10 mouse cellular contexts compared by ENCODE assay signal in genomic region chr2:106547117-106547516, GRCm38 (mm10).
DNase-seq lines count a peak whose midpoint lies in the region; ATAC-seq lines count a peak whose summit lies in the region.
"Had no signal": no experiment of that assay in that cellular context is flagged by ENCODE, and none has a peak within 500 bp of the region (broad histone marks: within the 10 kb centered on the region; RNA-seq: fewer than 3 reads in every experiment).

No protein-coding gene starts in this region.

- no peaks in the 10 kb centered on the region for H3K36me3 ChIP-seq in hindbrain, embryonic 16.5 days (ENCODE audit: control insufficient read depth, insufficient read depth, low read length)
- H3K36me3 ChIP-seq: limb, embryonic 12.5 days had no signal

- H3K4me2 ChIP-seq in hindbrain, embryonic 16.5 days (ENCODE audit: low read length) = no peak overlapping the region
- H3K4me2 ChIP-seq: hindbrain, embryonic 14.5 days; limb, embryonic 12.5 days had no signal

- no peak for ATAC-seq in hindbrain, embryonic 16.5 days

- WGBS in hindbrain, embryonic 16.5 days = 79% methylated on average over 4 of the region's 4 CpGs

- H3K9me3 ChIP-seq in hindbrain, embryonic 16.5 days (ENCODE audit: control insufficient read depth, low read length) = no peaks in the 10 kb centered on the region
- H3K9me3 ChIP-seq: limb, embryonic 12.5 days had no signal

- H3K27me3 ChIP-seq in hindbrain, embryonic 16.5 days (replicated peaks; ENCODE audit: control insufficient read depth, insufficient read depth, low read length) = no peaks in the 10 kb centered on the region
- H3K27me3 ChIP-seq: limb, embryonic 12.5 days had no signal

- no peak overlapping the region for H3K27ac ChIP-seq in hindbrain, embryonic 16.5 days (ENCODE audit: low read depth, low read length)
- H3K27ac ChIP-seq: hindbrain, embryonic 14.5 days; limb, embryonic 12.5 days had no signal

- H3K4me1 ChIP-seq in hindbrain, embryonic 16.5 days (ENCODE audit: control insufficient read depth, insufficient read depth, low read depth, low read length) = no peaks in the 10 kb centered on the region

- H3K9ac ChIP-seq in hindbrain, embryonic 16.5 days (ENCODE audit: low read depth, low read length) = no peak overlapping the region
- H3K9ac ChIP-seq: hindbrain, embryonic 14.5 days; limb, embryonic 12.5 days had no signal

- H3K4me3 ChIP-seq in hindbrain, embryonic 16.5 days (ENCODE audit: low read length) = no peak overlapping the region
- H3K4me3 ChIP-seq: limb, embryonic 12.5 days had no signal

- DNase-seq in adrenal gland, adult 2 months = peak; percentile 23
- no peak for DNase-seq in adrenal gland, postnatal 25 days
- peak; percentile 10 for DNase-seq in MN1 (ENCODE audit: low spot score)
- DNase-seq in gastrocnemius, postnatal 10 days = peak; percentile 7
- DNase-seq in layer of hippocampus, postnatal 36 days = peak; percentile 3 to 11
- DNase-seq in right cerebral cortex, postnatal 36 days (ENCODE audit: low spot score in 2 of 2) = no peak
- no peak for DNase-seq in retina, postnatal 1 day

Comparison
In these comparisons a context has a peak if more than half of its experiments do, and no peak if none do; other contexts are left out.
1. DNase-seq: peak in adrenal gland, adult 2 months (single experiment), MN1 (single experiment), gastrocnemius, postnatal 10 days (single experiment) and layer of hippocampus, postnatal 36 days (2 of 2); none in adrenal gland, postnatal 25 days (single experiment), right cerebral cortex, postnatal 36 days (0 of 2) and retina, postnatal 1 day (single experiment).